Mouse (Mus musculus) layer of hippocampus, adult 6 months (tissue): ENCODE results near the gene Lbx1. TPM values are rescaled to one million over a fixed set of nuclear protein-coding genes. Genes with fewer than 3 reads are reported as not detected.

Experiments
- long read RNA-seq, 2 experiments: library from polyadenylated mRNA; unstranded; transcript quantifications; one replicate each; pipeline ENCODE4 v2.0.0; 2019 to 2020
- polyA plus RNA-seq: library from polyadenylated mRNA; unstranded; fragments of <200 nt; fragmentation: Nextera tagmentation; gene quantifications from 2 replicates; pipeline ENCODE4 v1.2.3, GENCODE M21; 2021

The Lbx1 gene
- polyA plus RNA-seq, result not detected in 2 replicates
- long read RNA-seq, experiment 1, result 0 reads
- long read RNA-seq, experiment 2, result 0 reads

GRCm38 (mm10) chr19:45235766-45236362 lies at the start of gene Lbx1:
TSS of gene Lbx1 (minus strand) at chr19:45235812.

Other genes with a start within 250 kb of the Lbx1 start
- 1.6 and 1.9 TPM in 2 replicates for gene Sema4g, start 246.7 kb downstream of the Lbx1 start, polyA plus RNA-seq
- gene Twnk, start 230.1 kb downstream of the Lbx1 start, polyA plus RNA-seq, result 4.9 and 5.5 TPM in 2 replicates
- 85.6 and 97.1 TPM in 2 replicates for gene Mrpl43, start 229.4 kb downstream of the Lbx1 start, polyA plus RNA-seq
- 13.1 and 15.1 TPM in 2 replicates for gene Lzts2, start 221.4 kb downstream of the Lbx1 start, polyA plus RNA-seq
- 0.31 and 0.59 TPM in 2 replicates for gene Pdzd7, start 190.1 kb downstream of the Lbx1 start, polyA plus RNA-seq
- 59.0 and 81.7 TPM in 2 replicates for gene Sfxn3, start 188.3 kb downstream of the Lbx1 start, polyA plus RNA-seq
- 6.4 and 9.0 TPM in 2 replicates for gene Kazald1, start 160.6 kb downstream of the Lbx1 start, polyA plus RNA-seq
- not detected in 2 replicates for gene Tlx1, start 85.1 kb downstream of the Lbx1 start, polyA plus RNA-seq
- gene Btrc, start 127.9 kb upstream of the Lbx1 start, polyA plus RNA-seq, result 68.5 and 68.9 TPM in 2 replicates